Mouse (Mus musculus) inflammation-experienced regulatory T-cells, adult 6 months (primary cell): ENCODE data around the gene Tmem238. TPM values are rescaled to one million over a fixed set of nuclear protein-coding genes. Genes with fewer than 3 reads are reported as not detected.
A peak's percentile ranks its signal among the peaks of the same experiment; 100 is the strongest.
"Not testable (repeated sequence)": the region's sequence is repeated elsewhere in the genome, so short reads cannot be mapped to it uniquely, and the experiment has no call there.

Experiments used
- ATAC-seq: one replicate; pipeline ENCODE4 v1.8.0; 2017
- polyA plus RNA-seq, 3 experiments: library from polyadenylated mRNA; unstranded; fragments of 100-300 nt; shearing (Covaris generic); gene quantifications; one replicate each; pipeline ENCODE4 v1.2.1; 2017

Tmem238 gene
- under 1 TPM in 1 of 3 experiments, not detected in 2; 0.90 TPM for polyA plus RNA-seq

- no peak for ATAC-seq
Measured at GRCm38 (mm10) chr7:4789436-4789935, at the start of gene Tmem238. TSS of gene Tmem238 (minus strand) at chr7:4789656.

- no peak for ATAC-seq
Measured at GRCm38 (mm10) chr7:4837639-4838038, 48.2 kb upstream of the Tmem238 start.

DNA sequence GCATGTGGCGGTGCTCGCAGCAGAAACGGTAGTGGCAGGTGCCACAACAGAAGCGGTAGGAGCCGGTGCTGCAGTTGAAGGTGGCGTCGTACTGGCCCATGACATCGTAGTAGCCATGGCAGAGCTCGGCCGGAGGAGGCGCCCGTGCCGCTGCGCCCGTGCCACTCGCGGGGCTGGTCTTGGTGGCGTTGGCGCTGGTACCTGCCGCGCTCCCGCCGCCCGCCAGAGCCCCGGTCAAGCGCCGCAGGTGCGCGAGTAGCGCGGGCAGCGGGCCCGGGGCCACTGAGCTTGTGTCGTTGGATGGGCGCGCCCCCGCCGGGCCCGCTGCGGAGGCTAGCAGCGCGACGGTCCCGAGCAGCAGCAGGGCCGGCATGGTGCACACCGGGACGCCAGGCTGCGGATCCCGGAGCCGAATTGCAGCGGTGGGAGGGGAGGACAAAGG is 46.9 kb upstream of the Tmem238 start:
- peak; percentile 96 for ATAC-seq

DNA sequence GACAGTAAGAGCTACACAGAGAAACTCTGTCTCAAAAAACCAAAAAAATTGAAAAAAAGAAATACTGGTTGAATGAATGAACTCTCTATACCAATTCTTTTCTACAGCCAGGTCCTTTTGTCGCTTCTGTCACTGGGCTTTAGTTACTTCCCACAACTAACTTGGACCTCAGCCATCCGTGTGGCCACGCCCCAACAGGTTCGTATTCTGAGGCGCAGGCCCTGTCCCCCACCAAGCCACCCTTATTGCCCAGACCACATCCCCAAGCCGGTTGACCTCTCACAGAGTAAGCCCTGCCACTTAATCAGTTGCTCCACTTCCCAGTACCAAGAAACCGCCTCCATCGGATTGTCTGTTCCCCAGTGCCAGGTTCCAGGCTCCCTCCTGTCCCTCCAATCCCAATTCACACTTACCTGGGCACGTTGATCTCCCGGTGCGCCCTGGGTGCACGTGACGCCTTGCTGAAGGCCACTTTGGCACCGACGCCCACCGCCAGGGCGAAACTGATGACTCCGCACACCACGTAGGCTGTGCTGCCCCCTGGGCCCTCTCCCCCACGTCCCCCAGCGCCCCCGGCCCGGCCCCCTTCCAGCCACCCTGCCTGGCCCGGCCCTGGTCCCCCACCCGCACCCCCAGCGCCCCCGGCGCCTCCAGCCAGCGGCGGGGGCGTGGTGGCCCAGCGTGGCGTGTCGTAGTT is 46.3 kb upstream of the Tmem238 start:
- ATAC-seq, result no peak

- no peak for ATAC-seq
Measured at GRCm38 (mm10) chr7:4830476-4830875, 41.0 kb upstream of the Tmem238 start.

DNA sequence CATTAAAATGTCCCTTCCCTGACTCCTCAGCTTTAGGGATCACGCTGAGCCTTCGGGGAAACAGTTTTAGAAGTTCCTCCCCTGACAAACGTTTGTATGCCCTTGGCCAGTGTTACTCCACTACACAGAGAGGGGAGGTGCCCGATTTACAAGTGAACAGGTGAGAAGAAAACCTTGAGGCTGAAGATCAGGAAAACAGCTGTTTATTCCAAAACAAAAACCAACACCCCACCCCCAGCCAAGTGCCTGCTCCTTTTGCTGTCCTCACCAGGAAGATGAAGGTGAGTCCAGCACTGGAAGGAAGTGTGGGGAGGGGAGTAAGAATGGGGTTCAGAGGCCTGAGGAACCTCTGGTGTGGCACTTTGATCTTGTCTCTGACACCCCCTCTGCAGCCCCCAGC is 35.9 kb upstream of the Tmem238 start:
- ATAC-seq, result no peak

GRCm38 (mm10) chr7:4822162-4822907 is 32.9 kb upstream of the Tmem238 start:
- ATAC-seq, result no peak

DNA sequence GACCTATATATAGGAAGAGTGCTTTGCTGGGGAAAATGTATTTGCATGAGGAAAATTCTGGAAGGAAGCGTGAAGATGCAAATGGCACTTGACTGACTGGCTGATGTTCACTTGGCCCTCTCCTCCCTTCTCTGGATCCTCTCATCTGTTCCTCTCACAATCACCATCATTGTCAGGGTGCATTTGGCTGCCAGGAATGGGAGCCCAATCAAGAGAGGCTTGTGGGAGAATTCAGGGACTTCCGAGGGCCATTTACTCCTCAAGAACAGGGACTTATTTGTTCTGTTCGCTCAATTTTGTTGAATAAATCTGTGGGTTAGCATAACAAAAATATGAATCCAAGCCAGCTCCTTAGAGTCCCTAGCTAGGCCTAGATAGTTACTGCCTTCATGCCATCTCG is 32.2 kb upstream of the Tmem238 start:
- ATAC-seq, result no peak

- not testable (repeated sequence) for ATAC-seq
Measured at GRCm38 (mm10) chr7:4820925-4821324, 31.5 kb upstream of the Tmem238 start.

GRCm38 (mm10) chr7:4816559-4816958 is 27.1 kb upstream of the Tmem238 start:
- no peak for ATAC-seq

DNA sequence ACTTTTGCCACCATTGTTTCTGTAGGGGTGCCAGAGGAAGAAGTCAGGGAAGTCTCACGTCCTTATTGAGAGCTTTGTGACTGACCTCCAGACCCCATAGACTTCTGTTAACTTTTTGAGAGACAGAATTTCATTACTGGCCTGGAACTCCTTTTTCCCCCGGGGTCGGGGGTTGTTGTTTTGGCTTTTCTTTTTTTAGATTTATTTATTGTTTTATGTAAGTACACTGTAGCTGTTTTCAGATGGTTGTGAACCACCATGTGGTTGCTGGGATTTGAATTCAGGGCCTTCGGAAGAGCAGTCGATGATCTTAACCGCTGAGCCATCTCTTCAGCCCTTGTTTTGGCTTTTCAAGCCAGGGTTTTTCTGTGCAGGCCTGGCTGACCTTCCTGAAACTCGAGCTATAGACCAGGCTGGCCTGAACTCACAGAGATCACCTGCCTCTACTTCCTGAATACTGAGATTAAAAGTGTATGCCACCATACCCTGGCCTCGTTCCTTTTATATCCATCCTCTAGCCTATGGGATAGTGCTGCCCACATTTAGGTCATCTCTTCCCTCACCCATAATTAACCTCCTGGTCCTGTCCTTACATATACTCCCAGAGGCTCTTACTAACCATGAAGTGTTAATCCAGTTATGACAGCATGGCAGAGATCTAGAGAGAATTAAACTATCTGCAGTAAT is 23.8 kb upstream of the Tmem238 start:
- ATAC-seq, result no peak

DNA sequence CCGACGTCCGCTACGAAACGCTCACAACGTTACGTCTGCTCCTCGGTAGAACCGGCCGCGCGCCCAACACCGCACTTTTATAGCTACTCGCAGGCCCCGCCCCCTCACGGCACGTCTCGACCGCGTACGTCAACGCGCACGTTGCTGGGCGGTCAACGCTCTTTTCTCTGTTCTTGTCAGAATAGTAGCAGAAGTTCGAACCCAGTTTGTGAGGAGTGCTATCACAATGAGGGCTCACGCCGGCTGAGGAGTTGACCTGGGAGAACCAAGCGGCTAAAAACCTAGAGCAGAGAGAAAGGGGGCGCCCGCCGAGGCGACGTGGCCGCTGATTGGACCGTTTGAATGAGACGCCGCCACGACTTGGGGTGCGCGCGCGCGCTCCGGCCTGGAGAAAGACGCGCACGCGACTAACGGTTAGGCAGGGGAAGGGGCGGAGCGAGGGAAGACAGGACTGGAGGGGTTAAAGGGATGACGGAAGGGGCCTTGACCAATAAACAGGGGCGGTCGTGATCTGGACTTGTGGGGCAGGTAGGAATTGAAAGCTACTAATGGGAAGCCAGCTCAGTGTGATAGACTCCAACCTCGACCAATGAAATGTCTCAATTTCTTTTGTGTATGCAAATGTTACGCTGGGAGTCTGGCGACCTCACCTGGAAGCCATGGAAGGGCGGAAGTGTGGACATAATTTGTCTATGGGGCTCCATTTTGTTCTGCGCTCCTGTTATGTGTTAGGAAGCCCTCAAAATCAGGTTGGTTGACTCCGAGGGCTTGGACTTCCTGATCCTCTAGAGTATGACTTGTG is 23.0 kb upstream of the Tmem238 start, which contains the start of gene Ube2s:
Gene Ube2s (minus strand): TSS at position 288 of the 802 bp plus-strand sequence.
- peak; percentile 94 for ATAC-seq

DNA sequence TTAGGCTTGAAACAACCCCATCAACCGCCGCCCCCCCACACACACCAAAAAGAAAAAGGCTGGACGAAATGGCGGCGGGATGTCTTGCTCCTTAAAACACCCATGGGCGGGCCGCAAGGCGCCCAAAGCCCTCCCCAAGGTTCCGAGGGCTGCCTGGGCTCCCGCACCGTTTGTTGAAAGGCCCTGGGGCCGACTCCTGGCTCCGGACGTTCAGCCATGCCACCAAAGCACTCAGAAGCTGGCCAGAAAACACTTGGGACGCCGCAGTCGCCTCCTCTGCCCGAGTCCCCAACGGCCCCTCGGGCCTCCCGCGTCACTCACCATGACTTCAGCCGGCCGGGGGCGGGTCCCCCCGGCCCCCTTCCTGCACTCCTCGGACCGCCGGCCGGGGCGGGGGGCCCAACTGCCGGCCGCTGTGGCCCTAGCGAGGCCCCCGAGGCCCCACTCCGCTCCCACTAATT is 22.4 kb upstream of the Tmem238 start:
- no peak for ATAC-seq

GRCm38 (mm10) chr7:4811131-4811530 is 21.7 kb upstream of the Tmem238 start:
- ATAC-seq, result not testable (repeated sequence)

- peak; percentile 55 for ATAC-seq
Measured at GRCm38 (mm10) chr7:4806716-4807115, 17.3 kb upstream of the Tmem238 start.

DNA sequence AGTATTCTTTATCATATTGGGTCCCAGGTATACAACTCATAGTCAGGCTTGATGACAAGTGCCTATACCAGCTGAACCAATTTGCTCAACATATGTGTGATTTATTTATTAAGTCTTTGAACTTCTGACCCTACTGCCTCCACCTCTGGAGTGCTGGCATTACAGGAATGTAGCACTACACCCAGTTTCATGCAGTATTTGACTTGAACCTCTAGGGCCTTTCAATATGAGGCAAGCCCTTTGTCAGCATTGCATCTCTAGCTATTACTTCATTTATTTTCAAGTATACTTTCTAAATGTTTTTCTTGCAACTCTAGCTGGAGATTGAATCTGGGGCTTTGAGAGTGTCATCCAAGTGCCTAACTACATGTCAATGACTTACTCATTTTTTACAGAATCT is 12.8 kb upstream of the Tmem238 start:
- no peak for ATAC-seq

DNA sequence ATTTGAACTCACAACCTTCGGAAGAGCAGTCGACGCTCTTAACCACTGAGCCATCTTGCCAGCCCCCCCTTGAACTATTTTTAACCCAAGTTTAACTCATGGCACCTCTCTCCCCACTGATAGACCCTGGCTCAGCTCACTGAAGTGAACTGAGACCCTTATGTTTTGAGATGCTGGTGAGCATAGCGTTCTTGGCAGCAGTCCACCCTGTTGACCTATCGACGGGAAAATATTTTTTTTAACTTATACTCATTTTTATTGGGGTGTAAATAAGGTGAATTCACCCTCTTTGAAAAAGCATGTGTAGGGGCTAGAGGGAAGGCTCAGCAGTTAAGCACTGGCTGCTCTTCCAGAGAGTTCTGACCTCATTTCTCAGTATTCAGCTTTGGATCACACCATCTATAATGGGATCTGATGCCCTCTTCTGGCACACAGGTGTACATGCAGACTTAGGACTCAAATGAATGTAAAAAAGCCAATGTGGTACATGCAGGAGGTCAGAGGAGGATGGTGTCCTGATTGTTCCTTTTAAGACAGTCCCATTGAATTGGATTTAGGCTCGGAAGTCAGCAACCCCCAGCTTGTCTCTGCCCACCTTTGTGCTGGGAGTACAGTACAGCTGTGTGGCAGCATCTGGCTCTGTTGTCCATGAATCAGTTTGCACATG is 6.4 kb upstream of the Tmem238 start:
- ATAC-seq, result peak; percentile 24

DNA sequence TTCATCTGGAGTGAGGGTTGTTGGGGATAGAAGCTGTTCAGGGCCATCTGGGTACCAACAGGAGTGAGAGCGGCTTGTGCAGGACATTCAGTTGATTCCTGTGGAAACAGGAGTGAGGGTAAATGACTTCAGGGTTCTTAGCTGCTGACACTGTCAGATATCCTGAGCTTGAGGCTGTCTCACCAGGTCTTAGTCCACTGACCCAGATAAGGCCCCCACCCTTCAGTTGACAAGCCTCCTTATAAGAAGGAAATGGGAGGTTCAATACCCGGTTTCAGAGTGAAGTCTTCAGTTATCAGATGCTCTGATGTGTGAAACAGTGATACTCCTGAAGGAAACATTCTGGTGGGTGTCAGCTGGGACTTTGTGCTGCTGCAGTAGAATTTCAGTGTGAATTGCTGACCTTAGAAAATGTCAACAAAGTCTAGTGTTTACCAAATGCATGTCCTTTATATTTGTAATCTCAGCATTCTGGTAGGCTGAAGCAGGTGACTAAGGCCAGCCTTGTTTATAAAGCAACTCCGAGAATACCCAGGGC is 5.2 kb upstream of the Tmem238 start:
- ATAC-seq, result no peak

GRCm38 (mm10) chr7:4793674-4794073 is 4.2 kb upstream of the Tmem238 start:
- ATAC-seq, result no peak

- ATAC-seq, result not testable (repeated sequence)
Measured at GRCm38 (mm10) chr7:4793248-4793647, 3.8 kb upstream of the Tmem238 start.
